Mouse (Mus musculus): ENCODE data around the gene Reep6.
A peak's percentile ranks its signal among the peaks of the same experiment; 100 is the strongest.

The Reep6 gene

GRCm38 (mm10) chr10:80355431-80355830, 25.7 kb downstream of the Reep6 start:
- no peak for DNase-seq (ENCODE audit: low read depth, low spot score)

GRCm38 (mm10) chr10:80356001-80356682, 26.4 kb downstream of the Reep6 start, which contains the start of gene Plk5:
Gene Plk5, plus strand, starts transcription at chr10:80356459.
- DNase-seq (ENCODE audit: low read depth, low spot score) = no peak

GRCm38 (mm10) chr10:80356737-80357136, 27.0 kb downstream of the Reep6 start:
- DNase-seq (ENCODE audit: low read depth, low spot score) = no peak

GRCm38 (mm10) chr10:80357336-80357735, 27.6 kb downstream of the Reep6 start:
- DNase-seq (ENCODE audit: low read depth, low spot score) = no peak

- no peak for DNase-seq (ENCODE audit: low read depth, low spot score)
These were observed 28.4 kb downstream of the Reep6 start for GRCm38 (mm10) chr10:80357994-80358639.

- no peak for DNase-seq (ENCODE audit: low read depth, low spot score)
These were observed 34.0 kb downstream of the Reep6 start for GRCm38 (mm10) chr10:80363734-80364133.

- no peak for DNase-seq (ENCODE audit: low read depth, low spot score)
These were observed 36.0 kb downstream of the Reep6 start for GRCm38 (mm10) chr10:80365736-80366135.

GRCm38 (mm10) chr10:80367954-80368353, 38.2 kb downstream of the Reep6 start:
- DNase-seq (ENCODE audit: low read depth, low spot score) = no peak

GRCm38 (mm10) chr10:80368392-80368791, 38.6 kb downstream of the Reep6 start:
- no peak for DNase-seq (ENCODE audit: low read depth, low spot score)

GRCm38 (mm10) chr10:80369995-80370747, 40.4 kb downstream of the Reep6 start:
- DNase-seq (ENCODE audit: low read depth, low spot score) = no peak

- DNase-seq (ENCODE audit: low read depth, low spot score) = no peak
These were observed 41.7 kb downstream of the Reep6 start for GRCm38 (mm10) chr10:80371411-80371966.

- no peak for DNase-seq (ENCODE audit: low read depth, low spot score)
These were observed 42.2 kb downstream of the Reep6 start for GRCm38 (mm10) chr10:80371983-80372382.

- no peak for DNase-seq (ENCODE audit: low read depth, low spot score)
These were observed 43.0 kb downstream of the Reep6 start for GRCm38 (mm10) chr10:80372706-80373105.

GRCm38 (mm10) chr10:80374063-80374462, 44.3 kb downstream of the Reep6 start:
- no peak for DNase-seq (ENCODE audit: low read depth, low spot score)

- peak; percentile 90 for DNase-seq (ENCODE audit: low read depth, low spot score)
These were observed 46.4 kb downstream of the Reep6 start for GRCm38 (mm10) chr10:80376160-80376559.

- DNase-seq (ENCODE audit: low read depth, low spot score) = no peak
These were observed 48.0 kb downstream of the Reep6 start for GRCm38 (mm10) chr10:80377716-80378115.

GRCm38 (mm10) chr10:80382641-80383365, 53.0 kb downstream of the Reep6 start:
- no peak for DNase-seq (ENCODE audit: low read depth, low spot score)

- no peak for DNase-seq (ENCODE audit: low read depth, low spot score)
These were observed 53.7 kb downstream of the Reep6 start for GRCm38 (mm10) chr10:80383431-80383830.

GRCm38 (mm10) chr10:80384115-80384639, 54.4 kb downstream of the Reep6 start:
- DNase-seq (ENCODE audit: low read depth, low spot score) = no peak

- no peak for DNase-seq (ENCODE audit: low read depth, low spot score)
These were observed 55.0 kb downstream of the Reep6 start for GRCm38 (mm10) chr10:80384709-80385108.

- no peak for DNase-seq (ENCODE audit: low read depth, low spot score)
These were observed 55.6 kb downstream of the Reep6 start for GRCm38 (mm10) chr10:80385310-80385709.

Measured in embryo, embryonic 11.5 days (tissue).